Mouse (Mus musculus) limb, embryonic 11.5 days (tissue): ENCODE data around the gene Gm36176. TPM values are rescaled to one million over a fixed set of nuclear protein-coding genes. Genes with fewer than 3 reads are reported as not detected.

ENCODE experiments used
- ATAC-seq: fragments of 200-750 bp; cut with Nextera tagmentation; 2 replicates; pipeline ENCODE4 v1.8.0; 2017; ENCODE audit warnings: low read depth; ENCODE audit not compliant: insufficient number of reproducible peaks, low FRiP score, low TSS enrichment
- DNase-seq: peaks from one replicate; pipeline ENCODE4 v3.0.0-alpha.2; 2015; ENCODE audit warnings: low spot score
- H3K27ac ChIP-seq: fragments of 300-500 bp; sonication (generic); replicated peaks from 2 replicates; pipeline ENCODE4 v1.5.1; 2014; ENCODE audit warnings: low read depth, mild to moderate bottlenecking, low read length
- H3K27me3 ChIP-seq: fragments of 300-500 bp; sonication (generic); 2 replicates; pipeline ENCODE4 v1.6.1; 2014; ENCODE audit warnings: mild to moderate bottlenecking, low read length, mixed read lengths; ENCODE audit not compliant: control insufficient read depth, insufficient read depth
- H3K36me3 ChIP-seq: fragments of 300-500 bp; sonication (generic); 2 replicates; pipeline ENCODE4 v1.6.1; 2014; ENCODE audit warnings: mild to moderate bottlenecking, low read length, moderate library complexity, mixed read lengths; ENCODE audit not compliant: control insufficient read depth, insufficient read depth
- H3K4me1 ChIP-seq: fragments of 300-500 bp; sonication (generic); 2 replicates; pipeline ENCODE4 v1.6.1; 2014; ENCODE audit warnings: low read length, mixed read lengths; ENCODE audit not compliant: control insufficient read depth, insufficient read depth
- H3K4me2 ChIP-seq: fragments of 300-500 bp; sonication (generic); 2 replicates; pipeline ENCODE4 v1.6.1; 2014; ENCODE audit warnings: low read depth, mild to moderate bottlenecking, moderate library complexity; ENCODE audit not compliant: severe bottlenecking
- H3K4me3 ChIP-seq: fragments of 300-500 bp; sonication (generic); 2 replicates; pipeline ENCODE4 v1.5.1; 2014; ENCODE audit warnings: low read depth, low read length
- H3K9ac ChIP-seq: fragments of 300-500 bp; sonication (generic); 2 replicates; pipeline ENCODE4 v1.6.1; 2014; ENCODE audit warnings: mild to moderate bottlenecking, low read length
- H3K9me3 ChIP-seq: fragments of 300-500 bp; sonication (generic); 2 replicates; pipeline ENCODE4 v1.6.1; 2016; ENCODE audit warnings: low read length; ENCODE audit not compliant: control insufficient read depth
- WGBS: fragments of 180-500 bp; shearing (Covaris S2); extraction: QIAGEN DNeasy Blood & Tissue Kit; methylation state at CpG from one replicate; pipeline ENCODE4 v1.1.7; 2014; 5-methylcytosine and 5-hydroxymethylcytosine counted together
- polyA plus RNA-seq: library from polyadenylated mRNA; unstranded; fragments of >200 nt; fragmentation: Nextera tagmentation; extraction: Ambion mirVana; gene quantifications from 2 replicates; pipeline ENCODE4 v1.2.1, GENCODE M21; 2014

Gene Gm36176
- polyA plus RNA-seq, 1 experiment from 2014 or later, result not detected

- Histone ChIP-seq H3K4me1 (0 out of 2 replicates have a peak, but pooled peaks cover 4% of the 10 kb centered on the region), H3K9ac (no peak overlapping the region), H3K4me2 (no peak overlapping the region), H3K27me3 (no peaks in the 10 kb centered on the region), H3K9me3 (no peaks in the 10 kb centered on the region), H3K36me3 (no peaks in the 10 kb centered on the region), H3K27ac (no peak overlapping the region), H3K4me3 (no peak overlapping the region)
- WGBS, result 89% methylated on average over 4 of the region's 4 CpGs
- DNase-seq (no peak), ATAC-seq (no peak)
Measured at GRCm38 (mm10) chr10:77818523-77818922, 28.1 kb upstream of the Gm36176 start.

- H3K9me3 ChIP-seq, result no peaks in the 10 kb centered on the region
- no peaks in the 10 kb centered on the region for H3K27me3 ChIP-seq
- H3K4me1 ChIP-seq, result 0 out of 2 replicates have a peak, but pooled peaks cover 4% of the 10 kb centered on the region
- H3K27ac ChIP-seq, result no peak overlapping the region
- no peak overlapping the region for H3K9ac ChIP-seq
- DNase-seq (no peak), ATAC-seq (no peak)
- H3K36me3 ChIP-seq, result no peaks in the 10 kb centered on the region
- no peak overlapping the region for H3K4me2 ChIP-seq
- H3K4me3 ChIP-seq, result no peak overlapping the region
- WGBS, result 44% methylated on average over 4 of the region's 4 CpGs
Measured at GRCm38 (mm10) chr10:77819203-77819602, 27.4 kb upstream of the Gm36176 start.

GRCm38 (mm10) chr10:77826951-77827350 is 19.7 kb upstream of the Gm36176 start, which contains the start of gene Krtap10-4:
Gene Krtap10-4, minus strand, starts transcription at chr10:77827095.
- 0 out of 2 replicates have a peak, but pooled peaks cover 2% of the 10 kb centered on the region for H3K4me1 ChIP-seq
- no peaks in the 10 kb centered on the region for H3K9me3 ChIP-seq
- H3K27ac ChIP-seq, result no peak within 1 kb of the TSS
- no peak within 1 kb of the TSS for H3K4me3 ChIP-seq
- DNase-seq, result no peak
- WGBS, result 77% methylated on average over 6 of the region's 6 CpGs
- no peak within 1 kb of the TSS for H3K4me2 ChIP-seq
- H3K9ac ChIP-seq, result no peak within 1 kb of the TSS
- no peak for ATAC-seq
- H3K27me3 ChIP-seq, result no peaks in the 10 kb centered on the region
- no peaks in the 10 kb centered on the region for H3K36me3 ChIP-seq

- Histone ChIP-seq H3K4me2 (no peak within 1 kb of the TSS), H3K4me1 (no peaks in the 10 kb centered on the region), H3K9me3 (no peaks in the 10 kb centered on the region), H3K27me3 (no peaks in the 10 kb centered on the region), H3K27ac (no peak within 1 kb of the TSS), H3K36me3 (no peaks in the 10 kb centered on the region; the same call in 1 of the 2 replicates), H3K9ac (no peak within 1 kb of the TSS), H3K4me3 (no peak within 1 kb of the TSS)
- no peak for DNase-seq
- no peak for ATAC-seq
- WGBS, result 74% methylated on average over 9 of the region's 9 CpGs
Measured at GRCm38 (mm10) chr10:77835647-77836046, 11.0 kb upstream of the Gm36176 start, which contains the start of gene Krtap10-10. Gene Krtap10-10, plus strand, starts transcription at chr10:77835947.

GRCm38 (mm10) chr10:77839006-77839405 is 7.6 kb upstream of the Gm36176 start:
- no peak overlapping the region for H3K4me3 ChIP-seq
- 75% methylated on average over 6 of the region's 6 CpGs for WGBS
- H3K4me2 ChIP-seq, result no peak overlapping the region
- H3K4me1 ChIP-seq, result no peaks in the 10 kb centered on the region
- no peak for ATAC-seq
- no peaks in the 10 kb centered on the region; the same call in 1 of the 2 replicates for H3K36me3 ChIP-seq
- no peaks in the 10 kb centered on the region; the same call in 1 of the 2 replicates for H3K9me3 ChIP-seq
- no peak for DNase-seq
- no peak overlapping the region for H3K9ac ChIP-seq
- no peak overlapping the region for H3K27ac ChIP-seq
- H3K27me3 ChIP-seq, result no peaks in the 10 kb centered on the region

GRCm38 (mm10) chr10:77846961-77847360 is 358 bp downstream of the Gm36176 start:
- ATAC-seq (no peak), DNase-seq (no peak)
- H3K27ac ChIP-seq, result no peak overlapping the region
- no peak overlapping the region for H3K4me3 ChIP-seq
- no peak overlapping the region for H3K9ac ChIP-seq
- WGBS, result 31% methylated on average over 2 of the region's 2 CpGs
- H3K27me3 ChIP-seq, result no peaks in the 10 kb centered on the region
- no peaks in the 10 kb centered on the region for H3K4me1 ChIP-seq
- no peaks in the 10 kb centered on the region for H3K36me3 ChIP-seq
- no peaks in the 10 kb centered on the region; the same call in 1 of the 2 replicates for H3K9me3 ChIP-seq
- H3K4me2 ChIP-seq, result no peak overlapping the region

GRCm38 (mm10) chr10:77847538-77847937 is 935 bp downstream of the Gm36176 start:
- no peak for ATAC-seq
- no peaks in the 10 kb centered on the region for H3K4me1 ChIP-seq

GRCm38 (mm10) chr10:77852559-77852958 is 6.0 kb downstream of the Gm36176 start, which contains the start of gene Gm10318:
Gene Gm10318, plus strand, starts transcription at chr10:77852859.
- Histone ChIP-seq H3K27ac (no peak within 1 kb of the TSS), H3K9me3 (no peaks in the 10 kb centered on the region), H3K4me2 (no peak within 1 kb of the TSS), H3K27me3 (no peaks in the 10 kb centered on the region), H3K4me1 (no peaks in the 10 kb centered on the region), H3K9ac (no peak within 1 kb of the TSS), H3K36me3 (no peaks in the 10 kb centered on the region), H3K4me3 (no peak within 1 kb of the TSS)
- DNase-seq, result no peak
- WGBS, result 74% methylated on average over 9 of the region's 9 CpGs
- ATAC-seq, result no peak

More at GRCm38 (mm10) chr10:77847538-77847937, 935 bp downstream of the Gm36176 start:
- no peak overlapping the region for H3K4me3 ChIP-seq
- no peaks in the 10 kb centered on the region for H3K27me3 ChIP-seq
- H3K4me2 ChIP-seq, result no peak overlapping the region
- H3K27ac ChIP-seq, result no peak overlapping the region
- no peak overlapping the region for H3K9ac ChIP-seq
- no peaks in the 10 kb centered on the region for H3K36me3 ChIP-seq
- WGBS, result 91% methylated on average over 2 of the region's 2 CpGs
- DNase-seq, result no peak
- H3K9me3 ChIP-seq, result no peaks in the 10 kb centered on the region; the same call in 1 of the 2 replicates

- no peak for DNase-seq
- Histone ChIP-seq H3K4me2 (no peak within 1 kb of the TSS), H3K9me3 (no peaks in the 10 kb centered on the region), H3K9ac (no peak within 1 kb of the TSS), H3K4me1 (no peaks in the 10 kb centered on the region), H3K27me3 (no peaks in the 10 kb centered on the region), H3K27ac (no peak within 1 kb of the TSS), H3K4me3 (no peak within 1 kb of the TSS), H3K36me3 (no peaks in the 10 kb centered on the region)
- 53% methylated on average over 7 of the region's 7 CpGs for WGBS
- no peak for ATAC-seq
Measured at GRCm38 (mm10) chr10:77861675-77862074, 15.1 kb downstream of the Gm36176 start, which contains the start of gene Gm3285. Gene Gm3285, plus strand, starts transcription at chr10:77861975.
